Mouse (Mus musculus): ENCODE data around the gene Zcchc7.

- TF ChIP-seq POLR2A (IDR thresholded peaks at IDR 0.05; ENCODE audit: borderline replicate concordance, low read depth, low read length) (no peak), CTCF (IDR thresholded peaks at IDR 0.05; ENCODE audit: low read depth, low read length) (no peak)
Measured at GRCm38 (mm10) chr4:44812855-44813254, 57.2 kb downstream of the Zcchc7 start.
